Mouse (Mus musculus): Measurements from ENCODE around the gene Dchs1. TPM values are rescaled to one million over a fixed set of nuclear protein-coding genes. Genes with fewer than 3 reads are reported as not detected.
A peak's percentile ranks its signal among the peaks of the same experiment; 100 is the strongest.

The Dchs1 gene
- polyA plus RNA-seq, 1 experiment from 2014 or later, result 5.6 TPM

DNA sequence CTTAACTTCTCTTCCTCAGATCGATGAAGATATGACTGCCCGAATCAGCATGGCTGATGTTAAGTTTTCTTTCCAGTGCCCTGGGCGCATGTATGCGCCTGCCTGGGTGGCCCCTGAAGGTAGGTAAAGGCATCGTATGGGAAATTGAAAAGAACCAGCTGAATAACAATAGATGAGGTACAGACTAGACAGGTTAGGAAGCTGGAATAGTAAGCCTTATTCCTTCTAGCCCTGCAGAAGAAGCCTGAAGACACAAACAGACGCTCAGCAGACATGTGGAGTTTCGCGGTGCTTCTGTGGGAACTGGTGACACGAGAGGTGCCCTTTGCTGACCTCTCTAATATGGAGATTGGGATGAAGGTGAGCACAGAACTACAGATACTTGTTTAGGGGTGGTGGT is 45.5 kb downstream of the Dchs1 start:
- TF ChIP-seq CTCF (IDR thresholded peaks at IDR 0.05; ENCODE audit: low read depth), result no peak
- H3K4me1 ChIP-seq (replicated peaks; ENCODE audit: insufficient read depth, low read length), result peaks cover 13% of the 10 kb centered on the region
- no peak overlapping the region for H3K4me2 ChIP-seq (ENCODE audit: low read length)
- no peak for ATAC-seq (replicated peaks; ENCODE audit: low FRiP score, low read depth)
- H3K9me3 ChIP-seq (replicated peaks; ENCODE audit: low read length), result no peaks in the 10 kb centered on the region
- DNase-seq (ENCODE audit: low spot score), result no peak
- H3K27me3 ChIP-seq (ENCODE audit: insufficient read depth, low read length), result no peaks in the 10 kb centered on the region
- WGBS, result 91% methylated on average over 9 of the region's 9 CpGs
- H3K4me3 ChIP-seq (replicated peaks; ENCODE audit: low read depth, low read length), result no peak overlapping the region
- no peak overlapping the region for H3K9ac ChIP-seq (ENCODE audit: low read depth, low read length)
- no peak overlapping the region for H3K27ac ChIP-seq
- H3K36me3 ChIP-seq (ENCODE audit: insufficient read depth, low read length), result peaks cover 30% of the 10 kb centered on the region

DNA sequence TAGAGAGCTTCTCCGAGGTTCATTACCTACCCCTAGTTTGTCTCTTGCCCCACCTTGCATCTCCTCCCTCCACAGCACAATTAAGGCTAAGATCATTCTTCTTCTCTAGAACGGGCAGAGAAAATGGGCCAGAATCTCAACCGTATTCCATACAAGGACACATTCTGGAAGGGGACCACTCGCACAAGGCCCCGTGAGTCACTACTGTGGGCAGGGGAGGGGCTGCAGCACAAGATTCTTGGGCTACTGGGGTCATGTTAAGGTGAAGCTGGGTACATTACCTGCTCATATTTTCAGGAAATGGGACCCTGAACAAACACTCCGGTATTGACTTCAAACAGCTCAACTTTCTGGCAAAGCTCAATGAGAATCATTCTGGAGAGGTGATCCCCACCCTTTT is 46.6 kb downstream of the Dchs1 start:
- TF ChIP-seq CTCF (IDR thresholded peaks at IDR 0.05; ENCODE audit: low read depth), result no peak
- Histone ChIP-seq H3K9me3 (replicated peaks; ENCODE audit: low read length) (no peaks in the 10 kb centered on the region), H3K4me2 (ENCODE audit: low read length) (no peak overlapping the region), H3K4me3 (replicated peaks; ENCODE audit: low read depth, low read length) (no peak overlapping the region), H3K9ac (ENCODE audit: low read depth, low read length) (no peak overlapping the region), H3K27me3 (ENCODE audit: insufficient read depth, low read length) (no peaks in the 10 kb centered on the region), H3K27ac (no peak overlapping the region), H3K4me1 (replicated peaks; ENCODE audit: insufficient read depth, low read length) (peaks cover 13% of the 10 kb centered on the region), H3K36me3 (ENCODE audit: insufficient read depth, low read length) (peaks cover 24% of the 10 kb centered on the region)
- no peak for DNase-seq (ENCODE audit: low spot score)
- no peak for ATAC-seq (replicated peaks; ENCODE audit: low FRiP score, low read depth)
- WGBS, result 84% methylated on average over 6 of the region's 6 CpGs

DNA sequence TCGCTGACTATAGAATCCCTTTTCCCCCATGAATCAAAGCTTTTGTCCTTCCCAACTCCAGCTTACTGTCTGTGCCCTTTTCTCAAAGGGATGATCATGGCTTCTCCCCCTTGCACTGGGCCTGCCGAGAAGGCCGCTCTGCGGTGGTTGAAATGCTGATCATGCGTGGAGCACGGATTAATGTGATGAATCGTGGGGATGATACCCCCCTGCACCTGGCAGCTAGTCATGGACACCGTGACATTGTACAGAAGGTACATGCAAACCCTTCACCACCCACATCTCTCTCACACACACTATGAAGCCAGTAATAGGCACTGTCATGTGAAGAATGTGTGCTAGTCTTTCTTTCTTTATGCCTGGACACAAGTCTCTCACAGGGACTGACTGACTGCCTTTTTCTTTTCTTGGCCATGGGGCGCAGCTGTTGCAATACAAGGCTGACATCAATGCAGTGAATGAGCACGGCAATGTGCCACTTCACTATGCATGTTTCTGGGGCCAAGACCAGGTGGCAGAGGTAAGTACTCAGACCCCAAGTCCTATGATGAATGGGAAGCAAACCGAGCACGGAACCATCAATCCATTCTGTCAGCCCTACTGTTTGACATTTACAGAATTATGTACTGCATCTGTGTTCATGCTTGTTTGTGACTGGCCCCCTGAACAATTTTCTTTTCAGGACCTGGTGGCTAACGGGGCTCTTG is 47.2 kb downstream of the Dchs1 start:
- Histone ChIP-seq H3K4me1 (replicated peaks; ENCODE audit: insufficient read depth, low read length) (peaks cover 13% of the 10 kb centered on the region), H3K9ac (ENCODE audit: low read depth, low read length) (no peak overlapping the region), H3K9me3 (replicated peaks; ENCODE audit: low read length) (no peaks in the 10 kb centered on the region), H3K27me3 (ENCODE audit: insufficient read depth, low read length) (no peaks in the 10 kb centered on the region), H3K36me3 (ENCODE audit: insufficient read depth, low read length) (peaks cover 24% of the 10 kb centered on the region), H3K4me3 (replicated peaks; ENCODE audit: low read depth, low read length) (no peak overlapping the region), H3K27ac (no peak overlapping the region), H3K4me2 (ENCODE audit: low read length) (no peak overlapping the region)
- 86% methylated on average over 13 of the region's 13 CpGs for WGBS
- no peak for TF ChIP-seq CTCF (IDR thresholded peaks at IDR 0.05; ENCODE audit: low read depth)
- DNase-seq (ENCODE audit: low spot score) (no peak), ATAC-seq (replicated peaks; ENCODE audit: low FRiP score, low read depth) (no peak)

DNA sequence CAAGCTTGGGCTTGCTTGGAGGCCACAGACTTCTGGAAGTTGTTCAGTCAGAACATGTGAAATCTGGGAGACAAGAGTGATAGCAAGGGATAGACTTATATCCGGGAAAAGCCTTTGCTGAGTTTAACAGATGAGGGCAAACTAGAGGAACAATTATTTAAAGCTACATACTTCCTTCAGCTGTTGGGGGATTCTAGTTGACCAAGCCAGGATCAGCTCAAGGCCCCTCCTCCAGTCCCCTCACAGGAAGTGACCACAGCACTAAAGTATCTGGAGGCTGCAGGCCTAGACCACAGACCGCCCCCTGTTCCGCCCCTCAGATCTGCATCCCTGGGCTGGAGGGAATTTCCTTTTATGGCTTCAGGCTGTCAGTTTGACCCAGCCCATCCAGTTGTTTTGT is 48.5 kb downstream of the Dchs1 start:
- peak; percentile 60 for ATAC-seq (replicated peaks; ENCODE audit: low FRiP score, low read depth)
- Histone ChIP-seq H3K9me3 (replicated peaks; ENCODE audit: low read length) (no peaks in the 10 kb centered on the region), H3K4me1 (replicated peaks; ENCODE audit: insufficient read depth, low read length) (peaks cover 13% of the 10 kb centered on the region), H3K4me2 (ENCODE audit: low read length) (peak overlapping the region; percentile 76), H3K9ac (ENCODE audit: low read depth, low read length) (peak overlapping the region; percentile 47; the same call in 1 of the 2 replicates), H3K27me3 (ENCODE audit: insufficient read depth, low read length) (no peaks in the 10 kb centered on the region), H3K4me3 (replicated peaks; ENCODE audit: low read depth, low read length) (peak overlapping the region; percentile 88), H3K36me3 (ENCODE audit: insufficient read depth, low read length) (peaks cover 30% of the 10 kb centered on the region), H3K27ac (peak overlapping the region; percentile 91)
- TF ChIP-seq CTCF (IDR thresholded peaks at IDR 0.05; ENCODE audit: low read depth), result 0 out of 2 replicates have a peak, but pooled peaks have one; percentile 20
- peak; percentile 99 for DNase-seq (ENCODE audit: low spot score)
- WGBS, result 11% methylated on average over 3 of the region's 3 CpGs

DNA sequence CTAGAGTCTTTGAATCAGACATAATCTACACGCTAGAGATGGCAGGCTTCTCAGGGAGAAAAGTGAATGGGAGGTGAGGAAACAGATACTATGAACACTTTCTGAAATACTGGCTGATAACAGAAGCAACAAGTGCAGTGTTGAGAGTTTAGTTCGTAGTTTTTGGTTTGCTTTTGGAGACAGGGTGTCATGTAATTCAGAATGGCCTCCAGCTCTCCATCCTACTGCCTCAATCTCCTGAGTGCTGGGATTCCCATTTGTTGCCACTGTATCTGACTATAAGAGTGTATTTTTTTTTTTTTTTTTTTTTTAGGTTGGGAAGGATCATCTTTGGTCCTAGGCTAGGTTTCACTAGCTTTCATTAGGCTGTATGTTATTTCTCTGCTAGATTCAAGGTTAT is 49.2 kb downstream of the Dchs1 start:
- Histone ChIP-seq H3K4me1 (replicated peaks; ENCODE audit: insufficient read depth, low read length) (peaks cover 13% of the 10 kb centered on the region), H3K4me2 (ENCODE audit: low read length) (peak overlapping the region; percentile 76), H3K4me3 (replicated peaks; ENCODE audit: low read depth, low read length) (peak overlapping the region; percentile 88), H3K9ac (ENCODE audit: low read depth, low read length) (peak overlapping the region; percentile 90; the same call in 1 of the 2 replicates), H3K36me3 (ENCODE audit: insufficient read depth, low read length) (peaks cover 36% of the 10 kb centered on the region), H3K27ac (peak overlapping the region; percentile 91), H3K9me3 (replicated peaks; ENCODE audit: low read length) (no peaks in the 10 kb centered on the region), H3K27me3 (ENCODE audit: insufficient read depth, low read length) (no peaks in the 10 kb centered on the region)
- 70% methylated on average over 2 of the region's 2 CpGs for WGBS
- DNase-seq (ENCODE audit: low spot score) (no peak), ATAC-seq (replicated peaks; ENCODE audit: low FRiP score, low read depth) (no peak)
- no peak for TF ChIP-seq CTCF (IDR thresholded peaks at IDR 0.05; ENCODE audit: low read depth)

DNA sequence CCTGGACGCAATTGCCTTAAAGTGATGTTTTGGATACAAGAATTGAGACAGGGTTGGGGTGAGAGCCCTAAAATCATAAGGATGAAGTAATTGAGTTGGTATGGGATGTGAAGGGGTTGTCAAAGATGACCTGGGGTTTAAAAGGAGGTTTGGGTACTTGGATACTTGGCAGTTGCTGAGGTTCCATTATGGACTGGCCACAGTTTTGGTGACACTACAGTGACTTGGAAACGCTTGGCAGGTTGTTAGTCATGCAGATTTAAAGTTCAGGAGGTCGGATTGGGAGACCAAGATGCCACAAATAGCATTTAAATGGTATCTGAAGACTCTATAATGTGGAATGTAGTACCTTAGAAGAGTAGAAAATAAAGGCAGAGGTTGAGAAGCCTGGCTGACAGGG is 49.8 kb downstream of the Dchs1 start:
- Histone ChIP-seq H3K27ac (peak overlapping the region; percentile 95), H3K9me3 (replicated peaks; ENCODE audit: low read length) (no peaks in the 10 kb centered on the region), H3K36me3 (ENCODE audit: insufficient read depth, low read length) (peaks cover 42% of the 10 kb centered on the region), H3K4me1 (replicated peaks; ENCODE audit: insufficient read depth, low read length) (peaks cover 13% of the 10 kb centered on the region), H3K4me3 (replicated peaks; ENCODE audit: low read depth, low read length) (peak overlapping the region; percentile 88), H3K4me2 (ENCODE audit: low read length) (peak overlapping the region; percentile 76), H3K27me3 (ENCODE audit: insufficient read depth, low read length) (no peaks in the 10 kb centered on the region), H3K9ac (ENCODE audit: low read depth, low read length) (peak overlapping the region; percentile 90)
- WGBS, result 19% methylated on average over 3 of the region's 3 CpGs
- ATAC-seq (replicated peaks; ENCODE audit: low FRiP score, low read depth) (no peak), DNase-seq (ENCODE audit: low spot score) (peak; percentile 16)
- TF ChIP-seq CTCF (IDR thresholded peaks at IDR 0.05; ENCODE audit: low read depth), result no peak
